Mouse (Mus musculus) adrenal gland, postnatal 4 days (tissue): ENCODE data around the gene Emc7. TPM values are rescaled to one million over a fixed set of nuclear protein-coding genes. Genes with fewer than 3 reads are reported as not detected.
A peak's percentile ranks its signal among the peaks of the same experiment; 100 is the strongest.
"Not testable (repeated sequence)": the region's sequence is repeated elsewhere in the genome, so short reads cannot be mapped to it uniquely, and the experiment has no call there.

Experiments
- DNase-seq, 2 experiments: peaks; one replicate each; pipeline ENCODE4 v3.0.0; 2021 to 2022; ENCODE audit warnings: low spot score in 2 of 2, mixed read lengths in 2 of 2
- long read RNA-seq, 2 experiments: library from polyadenylated mRNA; stranded (forward); transcript quantifications; one replicate each; pipeline ENCODE4 v2.0.0; 2021
- total RNA-seq, 2 experiments: library from RNA; stranded (reverse); gene quantifications; 2 replicates each; pipeline ENCODE4 v1.2.3; 2021

The Emc7 gene
- 10 to 100 TPM; 25.1 to 28.3 TPM for total RNA-seq
- long read RNA-seq, experiment 1, full-length matches to known transcripts, result 101 of 112 reads
- long read RNA-seq, experiment 1, partial matches to known transcripts, result 2 of 112 reads
- long read RNA-seq, experiment 1, other reads (novel, unspliced or antisense), result 9 of 112 reads
- long read RNA-seq, experiment 2, full-length matches to known transcripts, result 101 of 115 reads
- long read RNA-seq, experiment 2, partial matches to known transcripts, result 4 of 115 reads
- long read RNA-seq, experiment 2, other reads (novel, unspliced or antisense), result 10 of 115 reads

GRCm38 (mm10) chr2:112454862-112455564 is at the start of gene Emc7:
Emc7 (plus strand) TSS chr2:112454997.
- peak; percentile 96 to 98 for DNase-seq

- no peak for DNase-seq
Measured at GRCm38 (mm10) chr2:112407030-112407429, 47.8 kb upstream of the Emc7 start.

GRCm38 (mm10) chr2:112425308-112425707 is 29.5 kb upstream of the Emc7 start:
- DNase-seq, result no peak

GRCm38 (mm10) chr2:112428534-112428933 is 26.3 kb upstream of the Emc7 start:
- DNase-seq, result not testable (repeated sequence)

GRCm38 (mm10) chr2:112429665-112430064 is 25.1 kb upstream of the Emc7 start:
- no peak for DNase-seq

GRCm38 (mm10) chr2:112430403-112430802 is 24.4 kb upstream of the Emc7 start:
- no peak for DNase-seq

GRCm38 (mm10) chr2:112432523-112432922 is 22.3 kb upstream of the Emc7 start:
- DNase-seq, result no peak

- no peak for DNase-seq
Measured at GRCm38 (mm10) chr2:112433359-112433758, 21.4 kb upstream of the Emc7 start.

GRCm38 (mm10) chr2:112436292-112436691 is 18.5 kb upstream of the Emc7 start:
- no peak for DNase-seq

GRCm38 (mm10) chr2:112437589-112437988 is 17.2 kb upstream of the Emc7 start:
- DNase-seq, result no peak

GRCm38 (mm10) chr2:112443491-112443890 is 11.3 kb upstream of the Emc7 start:
- DNase-seq, result no peak

- no peak for DNase-seq
Measured at GRCm38 (mm10) chr2:112445511-112445910, 9.3 kb upstream of the Emc7 start.

- not testable (repeated sequence) for DNase-seq
Measured at GRCm38 (mm10) chr2:112448046-112448445, 6.8 kb upstream of the Emc7 start.

- no peak for DNase-seq
Measured at GRCm38 (mm10) chr2:112448510-112449059, 6.2 kb upstream of the Emc7 start.

- no peak for DNase-seq
Measured at GRCm38 (mm10) chr2:112449597-112450296, 5.0 kb upstream of the Emc7 start.

- not testable (repeated sequence) for DNase-seq
Measured at GRCm38 (mm10) chr2:112452513-112452912, 2.3 kb upstream of the Emc7 start.

GRCm38 (mm10) chr2:112454125-112454861 is 504 bp upstream of the Emc7 start:
- DNase-seq, result no peak

GRCm38 (mm10) chr2:112460557-112460956 is 5.8 kb downstream of the Emc7 start:
- DNase-seq, result no peak

GRCm38 (mm10) chr2:112469542-112469941 is 14.7 kb downstream of the Emc7 start:
- DNase-seq, result no peak

- DNase-seq, result no peak
Measured at GRCm38 (mm10) chr2:112470961-112471381, 16.2 kb downstream of the Emc7 start.

- no peak for DNase-seq
Measured at GRCm38 (mm10) chr2:112472076-112472475, 17.3 kb downstream of the Emc7 start.
